ENCODE assay signal across 8 mouse cellular contexts in genomic region chr4:124752281-124753199, GRCm38 (mm10). TPM values are rescaled to one million over a fixed set of nuclear protein-coding genes. Genes with fewer than 3 reads are reported as not detected.
DNase-seq lines count a peak whose midpoint lies in the region; ATAC-seq and TF ChIP-seq lines count a peak whose summit lies in the region.

No protein-coding gene starts in this region.

- peaks cover 16% of the 10 kb centered on the region for H3K4me1 ChIP-seq in hindbrain, embryonic 12.5 days
- peaks cover 69% of the 10 kb centered on the region for H3K4me1 ChIP-seq in liver, embryonic 12.5 days

- H3K27me3 ChIP-seq in hindbrain, embryonic 12.5 days = peaks cover 10% of the 10 kb centered on the region
- H3K27me3 ChIP-seq in liver, embryonic 12.5 days (replicated peaks) = no peaks in the 10 kb centered on the region
- H3K27me3 ChIP-seq in myocyte (ENCODE audit: control insufficient read depth, insufficient read depth, insufficient read length) = no peaks in the 10 kb centered on the region

- peak overlapping the region; percentile 7 for H3ac ChIP-seq in myocyte (ENCODE audit: control insufficient read depth, insufficient read length)

- no peak for ATAC-seq in hindbrain, embryonic 12.5 days (ENCODE audit: low FRiP score)
- peak; percentile 77 for ATAC-seq in liver, embryonic 12.5 days

- no peak for TF ChIP-seq CTCF in gastrocnemius, adult 2 months (IDR thresholded peaks at IDR 0.05)

- peaks cover 44% of the 10 kb centered on the region for H3K79me2 ChIP-seq in myocyte (ENCODE audit: control insufficient read depth, insufficient read depth)

- H3K27ac ChIP-seq in gastrocnemius, adult 2 months = peak overlapping the region; percentile 86
- H3K27ac ChIP-seq in hindbrain, embryonic 12.5 days = no peak overlapping the region
- peak overlapping the region; percentile 89 for H3K27ac ChIP-seq in liver, embryonic 12.5 days

- peak overlapping the region; percentile 98 for H3K4me2 ChIP-seq in hindbrain, embryonic 12.5 days (replicated peaks)
- peak overlapping the region; percentile 89 for H3K4me2 ChIP-seq in liver, embryonic 12.5 days
- peak overlapping the region; percentile 85 for H3K4me2 ChIP-seq in myocyte (ENCODE audit: low read depth)

- H3K9me3 ChIP-seq in hindbrain, embryonic 12.5 days (replicated peaks) = no peaks in the 10 kb centered on the region
- no peaks in the 10 kb centered on the region for H3K9me3 ChIP-seq in liver, embryonic 12.5 days (replicated peaks)

- intact Hi-C loops in gastrocnemius, adult 2 months (cut with DNase I) = loop anchor here (5.0 kb wide), 2 partner anchors 45 to 95 kb away; no protein-coding TSS in a partner anchor

- TF ChIP-seq POLR2A in myocyte (IDR thresholded peaks at IDR 0.05; ENCODE audit: insufficient read length, low read depth) = no peak

- peak overlapping the region; percentile 77 for H3K9ac ChIP-seq in hindbrain, embryonic 12.5 days
- peak overlapping the region; percentile 93 for H3K9ac ChIP-seq in liver, embryonic 12.5 days

- 20% methylated on average over 15 of the region's 15 CpGs for WGBS in hindbrain, embryonic 12.5 days
- 4% methylated on average over 15 of the region's 15 CpGs for WGBS in liver, embryonic 12.5 days (ENCODE audit: insufficient replicate concordance)

- no peaks in the 10 kb centered on the region for H3K36me3 ChIP-seq in hindbrain, embryonic 12.5 days
- H3K36me3 ChIP-seq in liver, embryonic 12.5 days = peaks cover 17% of the 10 kb centered on the region
- H3K36me3 ChIP-seq in myocyte (ENCODE audit: control insufficient read depth, insufficient read depth) = peaks cover 16% of the 10 kb centered on the region

- H3K4me3 ChIP-seq in gastrocnemius, adult 2 months = peak overlapping the region; percentile 89
- peak overlapping the region; percentile 59 for H3K4me3 ChIP-seq in hindbrain, embryonic 12.5 days
- peak overlapping the region; percentile 92 for H3K4me3 ChIP-seq in liver, embryonic 12.5 days
- H3K4me3 ChIP-seq in myocyte = peak overlapping the region; percentile 56

- no peak for DNase-seq in gastrocnemius, adult 2 months
- DNase-seq in gastrocnemius, postnatal 25 days = no peak
- peak; percentile 63 for DNase-seq in c-Kit-positive CD71-negative TER-119-negative erythroid progenitor cells, embryonic 14.5 days (ENCODE audit: low read depth)
- no peak for DNase-seq in ovary, postnatal 14 days (ENCODE audit: low spot score)
- DNase-seq in cerebellum, postnatal 25 days = no peak

TF ChIP-seq in myocyte, 11 proteins besides CTCF, POLR2A, EP300 and RAD21:
- TF ChIP-seq MYOD1 (IDR thresholded peaks at IDR 0.05; ENCODE audit: control insufficient read depth in 1 of 3, insufficient read length in 2 of 3, low read depth in 2 of 3) (peak; percentile 54 to 88 (median 84)), MYOG (IDR thresholded peaks at IDR 0.05; ENCODE audit: control insufficient read depth in 1 of 3, insufficient read depth in 1 of 3, insufficient read length in 2 of 3, low read depth in 2 of 3) (peak; percentile 22 to 97 (median 86)), POLR2AphosphoS2 (IDR thresholded peaks at IDR 0.05; ENCODE audit: insufficient read length, low read depth) (no peak), TCF12 (IDR thresholded peaks at IDR 0.05; ENCODE audit: insufficient read depth, poor library complexity, severe bottlenecking) (peak; percentile 45)
TF ChIP-seq in myocyte: peak in this region for 3.

RNA-seq across cellular contexts. Expression of gene Inpp5b, which starts 10.9 kb away (rescaled TPM):
- 10 to 100 TPM in 1 of 2 experiments, 1 to 10 TPM in 1; 8.9 to 10.6 TPM for total RNA-seq in gastrocnemius, adult 2 months (2021)
- 10 to 100 TPM in 1 of 2 experiments, 1 to 10 TPM in 1; 8.8 to 10.3 TPM for total RNA-seq in gastrocnemius, postnatal 25 days (2021)
- polyA plus RNA-seq in hindbrain, embryonic 12.5 days (2016; fragmentation: Nextera tagmentation; extraction: Ambion mirVana) = 23.7 and 25.8 TPM in 2 replicates
- 49.7 and 50.3 TPM in 2 replicates for polyA plus RNA-seq in liver, embryonic 12.5 days (2016; fragmentation: Nextera tagmentation; extraction: Ambion mirVana)
- 25.1 TPM for polyA plus RNA-seq in myocyte (2012; fragmentation: generic; extraction: Trizol)

RNA-seq across cellular contexts. Expression of gene Sf3a3, which starts 38.0 kb away (rescaled TPM):
- total RNA-seq in gastrocnemius, adult 2 months (2021) = 10 to 100 TPM; 11.1 to 14.3 TPM
- total RNA-seq in gastrocnemius, postnatal 25 days (2021) = 10 to 100 TPM; 10.8 to 11.3 TPM
- 157 and 164 TPM in 2 replicates for polyA plus RNA-seq in hindbrain, embryonic 12.5 days (2016; fragmentation: Nextera tagmentation; extraction: Ambion mirVana)
- polyA plus RNA-seq in liver, embryonic 12.5 days (2016; fragmentation: Nextera tagmentation; extraction: Ambion mirVana) = 116 and 121 TPM in 2 replicates
- 41.6 TPM for polyA plus RNA-seq in myocyte (2012; fragmentation: generic; extraction: Trizol)

RNA-seq across cellular contexts. Expression of gene Mtf1, which starts 49.4 kb away (rescaled TPM):
- total RNA-seq in gastrocnemius, adult 2 months (2021) = 10 to 100 TPM; 11.9 to 15.7 TPM
- 10 to 100 TPM; 11.4 to 13.1 TPM for total RNA-seq in gastrocnemius, postnatal 25 days (2021)
- 12.4 and 13.7 TPM in 2 replicates for polyA plus RNA-seq in hindbrain, embryonic 12.5 days (2016; fragmentation: Nextera tagmentation; extraction: Ambion mirVana)
- 16.3 and 16.6 TPM in 2 replicates for polyA plus RNA-seq in liver, embryonic 12.5 days (2016; fragmentation: Nextera tagmentation; extraction: Ambion mirVana)
- polyA plus RNA-seq in myocyte (2012; fragmentation: generic; extraction: Trizol) = 12.9 TPM

RNA-seq across cellular contexts. Expression of gene Fhl3, which starts 52.0 kb away (rescaled TPM):
- total RNA-seq in gastrocnemius, adult 2 months (2021) = 100 to 1,000 TPM; 151 to 515 TPM
- 100 to 1,000 TPM; 200 to 220 TPM for total RNA-seq in gastrocnemius, postnatal 25 days (2021)
- polyA plus RNA-seq in hindbrain, embryonic 12.5 days (2016; fragmentation: Nextera tagmentation; extraction: Ambion mirVana) = 3.3 and 6.8 TPM in 2 replicates
- 3.5 and 3.7 TPM in 2 replicates for polyA plus RNA-seq in liver, embryonic 12.5 days (2016; fragmentation: Nextera tagmentation; extraction: Ambion mirVana)
- polyA plus RNA-seq in myocyte (2012; fragmentation: generic; extraction: Trizol) = 110 TPM

RNA-seq across cellular contexts. Expression of gene Utp11, which starts 59.1 kb away (rescaled TPM):
- 10 to 100 TPM; 17.5 to 21.5 TPM for total RNA-seq in gastrocnemius, adult 2 months (2021)
- total RNA-seq in gastrocnemius, postnatal 25 days (2021) = 10 to 100 TPM; 16.1 to 18.3 TPM
- 60.7 and 68.8 TPM in 2 replicates for polyA plus RNA-seq in hindbrain, embryonic 12.5 days (2016; fragmentation: Nextera tagmentation; extraction: Ambion mirVana)
- polyA plus RNA-seq in liver, embryonic 12.5 days (2016; fragmentation: Nextera tagmentation; extraction: Ambion mirVana) = 51.4 and 51.5 TPM in 2 replicates
- polyA plus RNA-seq in myocyte (2012; fragmentation: generic; extraction: Trizol) = 36.2 TPM
